Mouse (Mus musculus) left cerebral cortex, adult 18-20 months (tissue): ENCODE results near the gene Creld2. TPM values are rescaled to one million over a fixed set of nuclear protein-coding genes. Genes with fewer than 3 reads are reported as not detected.

ENCODE experiments used
- DNase-seq, 2 experiments: peaks; one replicate each; pipeline ENCODE4 v3.0.0; 2021 to 2022; ENCODE audit warnings: low spot score in 2 of 2, mixed read lengths in 1 of 2
- total RNA-seq, 2 experiments: library from RNA; stranded (reverse); gene quantifications; 2 replicates each; pipeline ENCODE4 v1.2.3; 2021

Gene Creld2
- total RNA-seq, 2 experiments from 2014 or later, result 26.6 to 33.3 TPM

GRCm38 (mm10) chr15:88866934-88867356 lies 47.5 kb downstream of the Creld2 start:
- DNase-seq, result no peak

GRCm38 (mm10) chr15:88867368-88868023 lies 48.0 kb downstream of the Creld2 start:
- no peak for DNase-seq

- no peak for DNase-seq
Measured at GRCm38 (mm10) chr15:88868024-88868742, 48.7 kb downstream of the Creld2 start.

- no peak for DNase-seq
Measured at GRCm38 (mm10) chr15:88870418-88871185, 51.2 kb downstream of the Creld2 start.

GRCm38 (mm10) chr15:88874061-88874460 lies 54.6 kb downstream of the Creld2 start:
- DNase-seq, result no peak

- DNase-seq, result no peak
Measured at GRCm38 (mm10) chr15:88874477-88874876, 55.0 kb downstream of the Creld2 start.

- no peak for DNase-seq
Measured at GRCm38 (mm10) chr15:88875625-88876081, 56.2 kb downstream of the Creld2 start.

Other genes starting within 250 kb of the Creld2 start
- not detected for gene Zdhhc25, start 219.3 kb upstream of the Creld2 start, total RNA-seq
- 10 to 100 TPM; 49.9 to 53.0 TPM for gene Brd1, start 85.4 kb upstream of the Creld2 start, total RNA-seq
- 1 to 10 TPM; 9.3 to 9.7 TPM for gene Zbed4, start 68.0 kb upstream of the Creld2 start, total RNA-seq
- 10 to 100 TPM; 13.0 to 13.6 TPM for gene Alg12, start 328 bp upstream of the Creld2 start, total RNA-seq
- gene Pim3, start 42.5 kb downstream of the Creld2 start, total RNA-seq, result 10 to 100 TPM; 36.3 to 45.9 TPM
- 1 to 10 TPM in 1 of 2 experiments, under 1 TPM in 1; 0.87 to 2.2 TPM for gene Ttll8, start 134.8 kb downstream of the Creld2 start, total RNA-seq
- gene Mlc1, start 159.4 kb downstream of the Creld2 start, total RNA-seq, result 100 to 1,000 TPM; 101 to 104 TPM
- not detected for gene Mov10l1, start 163.3 kb downstream of the Creld2 start, total RNA-seq
- 100 to 1,000 TPM; 107 to 114 TPM for gene Panx2, start 240.1 kb downstream of the Creld2 start, total RNA-seq